Mouse (Mus musculus) cerebellum, adult 9-11 months (tissue): ENCODE data around the gene Qk.

Source experiments
- DNase-seq: peaks from one replicate; pipeline ENCODE4 v3.0.0; 2022

Qk gene

DNA sequence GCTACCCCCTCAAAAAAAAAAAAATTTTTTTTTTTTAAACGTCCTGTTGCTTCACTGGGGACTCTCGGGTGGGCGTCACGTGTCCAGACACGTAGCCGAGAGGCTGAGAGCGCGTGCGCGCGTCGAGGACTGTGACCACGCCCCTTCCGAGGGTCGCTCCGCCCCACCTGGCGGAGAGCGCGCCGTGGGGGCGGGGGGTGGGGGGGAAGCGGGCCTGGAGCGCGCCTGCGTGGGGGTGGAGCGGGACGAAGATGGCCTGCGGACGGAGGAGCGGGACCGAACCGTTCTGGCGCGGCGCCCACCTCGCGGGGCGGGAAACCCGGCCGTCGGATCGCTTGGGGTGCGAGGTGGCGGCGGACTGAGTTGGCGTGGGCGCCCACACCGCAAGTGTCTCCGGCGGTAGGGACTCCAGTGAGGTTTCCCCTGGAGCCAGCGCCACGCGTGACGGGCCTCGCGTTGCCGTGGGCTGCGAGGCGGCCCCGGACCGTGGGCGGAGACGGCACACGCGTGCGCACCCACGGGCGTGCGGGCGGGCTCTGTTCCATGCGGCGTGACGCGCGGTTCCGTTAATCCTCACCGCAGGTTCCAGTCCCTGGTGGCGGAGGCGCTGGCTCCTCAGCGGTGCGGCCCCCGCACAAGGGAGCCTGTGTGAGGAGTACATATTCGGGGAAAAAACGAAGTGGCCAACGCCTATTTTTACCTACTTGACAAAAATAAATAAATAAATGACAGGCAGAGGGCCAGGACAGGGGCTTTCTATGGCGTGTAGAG, at the start of gene Qk:
Gene Qk (minus strand): TSS at position 170 of the 771 bp plus-strand sequence.
- peak; percentile 95 for DNase-seq

DNA sequence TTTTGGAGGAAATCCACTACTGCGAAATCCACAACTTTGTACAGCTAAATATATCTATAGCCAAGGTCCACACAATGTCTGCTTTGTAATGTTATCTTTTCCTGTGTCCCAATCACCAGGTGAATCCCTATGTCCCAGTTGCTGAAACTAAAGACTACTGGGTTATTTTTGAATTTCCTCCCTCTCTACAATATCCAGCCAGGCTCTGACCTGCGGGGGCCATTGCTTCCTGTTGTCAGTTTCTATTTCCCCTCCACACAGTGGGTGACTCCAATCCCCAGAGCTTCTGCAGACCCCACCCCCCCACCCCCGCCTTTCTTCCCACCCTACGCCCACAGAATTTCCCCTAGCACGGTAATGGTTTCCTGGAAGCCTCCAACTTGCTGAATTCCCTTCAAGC, 47.4 kb upstream of the Qk start:
- no peak for DNase-seq

GRCm38 (mm10) chr17:10366577-10366976, 46.9 kb upstream of the Qk start:
- no peak for DNase-seq

GRCm38 (mm10) chr17:10365501-10366482, 46.1 kb upstream of the Qk start:
- no peak for DNase-seq

GRCm38 (mm10) chr17:10363151-10363550, 43.5 kb upstream of the Qk start:
- no peak for DNase-seq

GRCm38 (mm10) chr17:10361882-10362291, 42.2 kb upstream of the Qk start:
- no peak for DNase-seq

DNA sequence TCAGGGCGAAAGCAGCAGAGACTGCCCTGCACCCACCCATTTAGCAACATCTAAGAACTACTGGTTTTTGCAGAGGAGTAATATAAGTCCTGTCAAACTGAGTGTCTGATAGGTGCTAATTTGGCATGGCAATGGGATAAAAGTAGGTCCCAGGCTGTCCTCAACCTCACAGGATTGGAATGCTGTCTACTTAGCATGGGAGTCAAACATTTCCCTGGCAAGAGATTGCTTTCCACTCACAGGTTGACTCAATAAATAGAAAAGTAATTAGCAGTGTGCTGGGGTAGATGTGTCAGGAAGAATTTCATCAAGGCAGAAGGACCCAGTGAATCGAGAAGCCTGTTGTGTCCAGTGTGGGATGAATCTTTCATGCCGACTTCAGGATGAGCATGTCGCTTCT, 41.1 kb upstream of the Qk start:
- DNase-seq = no peak

DNA sequence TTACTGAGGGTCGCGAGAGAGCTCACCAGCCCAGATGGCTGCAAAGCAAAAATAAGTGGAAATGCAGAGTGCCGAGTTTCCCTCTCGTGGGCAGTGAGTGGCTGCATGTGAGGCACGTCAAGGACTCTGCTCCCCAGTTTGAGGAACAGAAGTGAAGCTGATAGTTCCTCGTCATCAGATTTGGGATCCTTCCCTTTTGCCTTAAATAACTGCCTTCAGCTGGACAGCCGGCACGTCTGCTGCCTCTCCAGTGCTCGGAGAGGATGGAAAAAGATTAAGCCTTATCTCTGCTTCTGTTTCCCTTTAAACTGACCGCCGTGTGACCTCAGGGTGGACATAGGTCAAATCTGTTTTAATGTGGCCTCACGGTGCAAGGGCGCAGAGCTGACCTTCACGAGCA, 39.8 kb upstream of the Qk start:
- no peak for DNase-seq

GRCm38 (mm10) chr17:10357348-10357747, 37.7 kb upstream of the Qk start:
- no peak for DNase-seq

GRCm38 (mm10) chr17:10356294-10356693, 36.6 kb upstream of the Qk start:
- DNase-seq = no peak

GRCm38 (mm10) chr17:10355746-10356145, 36.1 kb upstream of the Qk start:
- DNase-seq = no peak

DNA sequence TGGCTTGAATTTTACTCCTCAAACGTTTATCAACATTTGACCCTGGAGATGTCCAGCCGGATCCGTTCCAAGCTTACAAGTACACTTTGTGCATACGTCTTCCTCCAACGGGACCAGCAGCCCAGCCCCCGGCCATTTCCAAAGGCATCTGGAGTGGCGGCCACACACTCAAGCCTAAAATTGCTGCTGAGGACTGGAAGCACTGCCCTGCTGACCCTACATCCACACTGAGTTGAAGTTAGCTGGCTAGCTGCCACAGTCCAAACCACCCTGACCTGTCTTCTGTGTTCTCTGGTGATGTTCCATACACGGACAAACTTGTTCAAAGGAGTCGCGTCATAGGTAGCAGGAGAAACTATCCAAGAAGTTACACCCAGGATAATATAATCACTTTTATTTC, 18.6 kb upstream of the Qk start:
- DNase-seq = no peak

- DNase-seq = no peak
These were observed 16.9 kb upstream of the Qk start for GRCm38 (mm10) chr17:10336558-10336957.

DNA sequence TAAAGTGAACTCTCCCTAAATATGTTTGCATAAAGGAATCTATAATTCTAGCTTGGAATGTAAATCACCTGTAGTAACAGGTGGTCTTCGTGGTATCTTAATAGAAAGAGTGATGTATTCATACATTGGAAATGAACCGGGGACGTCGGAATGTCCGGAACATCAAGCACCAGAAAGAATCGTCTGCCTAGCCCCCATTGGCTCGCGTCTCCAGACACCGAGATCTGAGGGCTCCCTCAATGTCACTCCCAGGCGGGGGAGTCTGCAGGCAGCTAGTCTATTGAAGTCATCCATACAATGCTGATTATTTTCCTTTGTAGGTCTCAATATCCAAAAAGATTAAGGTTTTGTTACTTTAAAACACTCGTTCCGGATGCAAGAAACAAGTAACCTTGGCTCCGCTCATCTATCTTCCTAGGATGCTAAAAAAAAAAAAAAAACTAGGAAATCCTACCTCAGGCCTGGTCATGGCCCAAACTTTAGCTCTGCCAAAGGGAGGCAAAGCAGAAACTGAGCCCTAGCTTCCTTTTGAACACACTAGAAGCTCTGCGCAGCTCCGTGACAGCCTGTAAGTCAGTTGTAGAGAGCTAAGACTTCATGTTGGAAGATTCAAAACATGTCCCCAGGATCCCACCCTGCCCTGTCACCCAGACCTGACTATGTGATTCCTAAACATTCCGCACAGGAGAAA, 16.3 kb upstream of the Qk start:
- DNase-seq = no peak

DNA sequence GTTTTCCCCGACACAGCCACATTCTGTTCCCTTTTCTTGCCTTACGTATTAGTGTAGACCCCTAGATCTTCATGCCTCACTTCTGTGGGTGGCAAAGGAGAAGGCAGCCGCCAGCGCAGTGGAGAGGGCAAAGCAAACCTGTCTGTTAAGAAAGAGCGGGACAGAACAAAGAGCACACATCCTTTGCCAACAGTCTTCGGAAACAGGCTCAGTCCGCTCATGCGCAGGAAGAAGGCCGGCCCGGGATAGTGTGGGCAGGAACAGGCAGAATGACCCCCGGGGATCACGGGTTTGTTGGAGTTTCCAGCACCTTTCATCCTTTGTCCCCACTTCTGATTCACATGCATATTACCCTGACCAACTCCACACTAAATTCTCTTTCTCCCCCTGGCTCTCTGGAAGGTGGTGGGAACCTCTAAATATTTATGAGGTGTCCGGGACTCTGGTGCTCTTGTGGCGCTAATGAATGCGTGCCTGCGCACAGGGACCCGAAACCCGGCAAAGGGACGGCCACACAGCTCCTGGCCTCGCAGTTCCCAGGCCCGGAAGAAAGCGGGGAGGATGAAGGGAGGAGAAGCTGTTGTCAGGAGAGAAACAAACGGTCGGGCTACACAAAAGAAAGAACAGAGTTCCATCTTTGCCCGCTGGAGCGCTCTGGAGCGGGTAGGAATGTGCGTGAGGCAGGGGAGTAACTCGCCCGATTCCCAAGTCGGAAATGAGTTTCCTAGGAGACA, 15.5 kb upstream of the Qk start:
- peak; percentile 62 for DNase-seq

- DNase-seq = no peak
These were observed 14.8 kb upstream of the Qk start for GRCm38 (mm10) chr17:10334481-10334880.

- no peak for DNase-seq
These were observed 13.7 kb upstream of the Qk start for GRCm38 (mm10) chr17:10333321-10333720.

DNA sequence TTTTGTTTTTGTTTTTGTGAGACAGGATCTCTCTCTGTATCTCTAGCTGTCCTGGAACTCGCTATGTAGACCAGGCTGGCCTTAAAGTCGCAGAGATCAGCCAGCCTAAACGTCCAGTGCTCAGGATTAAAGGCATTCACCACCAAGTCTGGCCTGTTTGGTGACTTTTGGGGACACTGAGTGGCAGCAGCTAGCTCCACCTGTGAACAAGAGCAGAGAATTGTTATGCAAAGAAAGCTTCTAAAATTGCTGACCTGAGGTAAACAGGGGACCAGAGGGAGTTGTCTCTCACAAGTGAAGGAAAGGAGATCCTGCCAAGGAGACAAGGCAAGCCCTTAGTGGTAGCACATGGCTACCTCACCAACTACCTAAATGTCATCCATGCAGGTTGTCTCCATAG, 12.5 kb upstream of the Qk start:
- no peak for DNase-seq

- no peak for DNase-seq
These were observed 9.8 kb upstream of the Qk start for GRCm38 (mm10) chr17:10329461-10329860.

DNA sequence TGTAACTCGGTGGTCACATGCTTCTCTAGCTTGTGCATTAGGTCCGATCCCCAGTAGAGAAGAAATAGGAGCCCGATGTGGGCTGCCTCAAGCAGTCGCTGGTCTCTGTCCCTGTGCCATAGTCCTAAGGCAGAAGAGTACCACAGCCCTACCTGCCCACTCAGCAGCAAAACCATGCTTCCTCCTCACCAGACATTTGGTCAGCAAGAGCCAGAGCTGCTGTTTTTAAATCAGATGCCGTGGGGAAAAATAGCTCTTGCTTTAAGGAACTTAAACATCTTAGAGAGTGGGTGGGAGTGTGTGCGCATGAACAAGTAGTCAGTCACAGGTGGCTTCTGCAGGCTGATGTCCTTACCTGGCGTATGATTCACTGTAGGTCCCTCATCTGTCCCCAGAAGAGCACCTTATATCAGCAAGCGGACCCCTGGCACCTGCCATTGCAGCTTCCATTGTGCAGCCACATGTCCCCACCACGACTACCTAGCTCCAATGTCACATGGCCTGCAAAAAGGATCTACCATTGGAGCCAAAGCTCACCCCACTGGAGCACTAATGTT, 9.0 kb upstream of the Qk start:
- DNase-seq = no peak

DNA sequence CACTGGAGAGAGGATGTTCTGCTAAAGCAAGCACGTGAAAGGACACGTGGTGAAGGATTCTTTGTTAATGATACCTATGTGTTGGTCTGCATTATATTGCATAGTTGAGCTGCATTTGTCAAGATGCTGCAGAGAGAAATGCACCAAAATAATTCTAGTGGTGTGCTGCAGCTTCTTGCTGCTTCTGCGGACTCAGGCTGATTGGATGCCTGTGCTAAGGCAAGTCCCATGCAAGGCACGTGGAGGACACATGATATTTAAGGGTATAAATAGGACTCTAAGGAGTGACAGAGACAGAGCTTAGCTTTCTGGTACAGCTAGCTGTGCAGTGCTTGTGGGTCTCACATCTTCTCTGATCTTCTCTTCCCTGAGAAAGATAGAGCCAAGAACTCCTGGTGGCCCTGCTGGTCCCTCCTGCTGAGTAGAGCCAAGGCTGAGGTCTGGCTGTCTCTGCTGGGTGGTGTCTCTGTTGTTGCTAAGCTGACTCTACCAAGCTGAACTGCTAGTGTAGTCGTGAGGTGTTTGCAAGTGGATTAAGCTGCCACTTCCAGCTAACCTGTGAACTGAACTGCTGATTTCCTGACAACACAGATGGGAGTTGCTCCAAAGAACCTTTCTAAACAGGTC, 8.0 kb upstream of the Qk start:
- DNase-seq = no peak

DNA sequence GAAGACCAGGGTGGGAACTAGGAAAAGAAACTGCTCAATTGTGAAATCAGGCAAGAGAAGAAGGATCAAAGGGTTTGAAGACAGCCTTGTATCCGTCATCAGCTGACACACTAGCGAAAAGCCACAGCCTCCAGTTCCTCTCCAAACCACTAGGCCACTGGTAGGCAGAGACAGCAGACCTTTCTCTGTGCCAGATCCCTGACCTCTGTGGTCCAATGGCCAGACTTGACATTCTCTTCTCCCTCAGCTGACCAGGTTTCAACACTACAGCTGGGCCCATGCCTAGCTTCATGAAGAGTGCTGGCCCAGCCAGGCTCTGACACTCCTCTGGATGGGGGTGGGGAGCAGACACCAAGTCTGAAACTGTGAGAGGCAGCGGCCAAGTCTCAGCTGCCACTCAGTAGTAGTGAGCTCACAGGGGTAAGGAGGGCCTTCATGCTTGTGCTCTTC, 7.0 kb upstream of the Qk start:
- no peak for DNase-seq
